Mouse (Mus musculus) thymus, postnatal 4 days (tissue): ENCODE measurements at regions not wholly inside any gene's neighbourhood (a gene's known extent, or its start where the extent isn't known, plus 50 kb on each side); places are given as distances from the start of the nearest gene placed in this dataset.
"Not testable (repeated sequence)": the region's sequence is repeated elsewhere in the genome, so short reads cannot be mapped to it uniquely, and the experiment has no call there.

Experiments
- DNase-seq: peaks from one replicate; pipeline ENCODE4 v3.0.0; 2021

GRCm38 (mm10) chr11:27105920-27106319 is 512.1 kb upstream of the Vrk2 start:
- no peak for DNase-seq

- DNase-seq: no peak
Observed at GRCm38 (mm10) chr11:27102906-27103305, 509.1 kb upstream of the Vrk2 start.

- no peak for DNase-seq
Observed at GRCm38 (mm10) chr11:27102045-27102444, 508.2 kb upstream of the Vrk2 start.

GRCm38 (mm10) chr11:27096615-27097014 is 502.8 kb upstream of the Vrk2 start:
- DNase-seq: no peak

- not testable (repeated sequence) for DNase-seq
Observed at GRCm38 (mm10) chr11:27095460-27095859, 501.7 kb upstream of the Vrk2 start.

- DNase-seq: no peak
Observed at GRCm38 (mm10) chr11:27086516-27086915, 492.7 kb upstream of the Vrk2 start.

GRCm38 (mm10) chr11:27081188-27081587 is 487.4 kb upstream of the Vrk2 start:
- no peak for DNase-seq

- no peak for DNase-seq
Observed at GRCm38 (mm10) chr11:27070381-27070780, 476.6 kb upstream of the Vrk2 start.

- no peak for DNase-seq
Observed at GRCm38 (mm10) chr11:27027243-27027852, 433.5 kb upstream of the Vrk2 start.

- no peak for DNase-seq
Observed at GRCm38 (mm10) chr11:27025500-27025899, 431.7 kb upstream of the Vrk2 start.

- DNase-seq: no peak
Observed at GRCm38 (mm10) chr11:26996292-26997099, 402.7 kb upstream of the Vrk2 start.

GRCm38 (mm10) chr11:26981216-26981615 is 387.4 kb upstream of the Vrk2 start:
- no peak for DNase-seq

GRCm38 (mm10) chr11:26972533-26973081 is 378.8 kb upstream of the Vrk2 start:
- no peak for DNase-seq

- DNase-seq: no peak
Observed at GRCm38 (mm10) chr11:26971161-26971560, 377.4 kb upstream of the Vrk2 start.

GRCm38 (mm10) chr11:26967427-26967826 is 373.6 kb upstream of the Vrk2 start:
- DNase-seq: no peak

GRCm38 (mm10) chr11:26962928-26963667 is 369.3 kb upstream of the Vrk2 start:
- DNase-seq: no peak

GRCm38 (mm10) chr11:26962040-26962927 is 368.5 kb upstream of the Vrk2 start:
- DNase-seq: no peak

GRCm38 (mm10) chr11:26961336-26961980 is 367.7 kb upstream of the Vrk2 start:
- peak; percentile 85 for DNase-seq

GRCm38 (mm10) chr11:26956153-26956552 is 362.4 kb upstream of the Vrk2 start:
- DNase-seq: no peak

- no peak for DNase-seq
Observed at GRCm38 (mm10) chr11:26931766-26932165, 338.0 kb upstream of the Vrk2 start.

GRCm38 (mm10) chr11:26907099-26907498 is 313.3 kb upstream of the Vrk2 start:
- no peak for DNase-seq

GRCm38 (mm10) chr11:26881635-26882034 is 287.8 kb upstream of the Vrk2 start:
- no peak for DNase-seq
